Mouse (Mus musculus) stomach, embryonic 14.5 days (tissue): ENCODE data around the gene Melk. TPM values are rescaled to one million over a fixed set of nuclear protein-coding genes. Genes with fewer than 3 reads are reported as not detected.

Experiments used
- ATAC-seq: fragments of 200-750 bp; cut with Nextera tagmentation; 2 replicates; pipeline ENCODE4 v1.8.0; 2017; ENCODE audit warnings: low read depth, moderate TSS enrichment; ENCODE audit not compliant: insufficient number of reproducible peaks, insufficient read depth, low FRiP score
- H3K27ac ChIP-seq: fragments of 300-500 bp; sonication (generic); 2 replicates; pipeline ENCODE4 v1.5.1; 2014; ENCODE audit warnings: mild to moderate bottlenecking, low read length, moderate library complexity, mixed read lengths
- H3K27me3 ChIP-seq: fragments of 300-500 bp; sonication (generic); 2 replicates; pipeline ENCODE4 v1.6.1; 2014; ENCODE audit warnings: low read length, control low read depth, mixed read lengths; ENCODE audit not compliant: control insufficient read depth, insufficient read depth
- H3K36me3 ChIP-seq: fragments of 300-500 bp; sonication (generic); 2 replicates; pipeline ENCODE4 v1.6.1; 2014; ENCODE audit warnings: mild to moderate bottlenecking, control low read depth, low read length, moderate library complexity, mixed read lengths; ENCODE audit not compliant: control insufficient read depth, insufficient read depth
- H3K4me1 ChIP-seq: fragments of 300-500 bp; sonication (generic); 2 replicates; pipeline ENCODE4 v1.6.1; 2014; ENCODE audit warnings: low read length, control low read depth, mixed read lengths; ENCODE audit not compliant: control insufficient read depth, insufficient read depth
- H3K4me2 ChIP-seq: fragments of 300-500 bp; sonication (generic); replicated peaks from 2 replicates; pipeline ENCODE4 v1.6.1; 2014; ENCODE audit warnings: low read depth, low read length, control low read depth
- H3K4me3 ChIP-seq: fragments of 300-500 bp; sonication (generic); 2 replicates; pipeline ENCODE4 v1.5.1; 2014; ENCODE audit warnings: low read depth, low read length, control low read depth
- H3K9ac ChIP-seq: fragments of 300-500 bp; sonication (generic); replicated peaks from 2 replicates; pipeline ENCODE4 v1.6.1; 2014; ENCODE audit warnings: low read depth, mild to moderate bottlenecking, control low read depth, low read length, moderate library complexity, mixed read lengths
- H3K9me3 ChIP-seq: fragments of 300-500 bp; sonication (generic); 2 replicates; pipeline ENCODE4 v1.6.1; 2016; ENCODE audit warnings: low read depth, low read length, control low read depth; ENCODE audit not compliant: control insufficient read depth
- WGBS: fragments of 180-500 bp; shearing (Covaris S2); extraction: QIAGEN DNeasy Blood & Tissue Kit; methylation state at CpG from one replicate; pipeline ENCODE4 v1.1.7; 2014; 5-methylcytosine and 5-hydroxymethylcytosine counted together
- polyA plus RNA-seq: library from polyadenylated mRNA; unstranded; fragments of >200 nt; fragmentation: Nextera tagmentation; extraction: Ambion mirVana; gene quantifications from 2 replicates; pipeline ENCODE4 v1.2.1, GENCODE M21; 2014

The Melk gene
- polyA plus RNA-seq, 1 experiment from 2014 or later: 38.8 TPM

GRCm38 (mm10) chr4:44392231-44393216 is 91.8 kb downstream of the Melk start:
- H3K27ac ChIP-seq: no peak overlapping the region
- no peaks in the 10 kb centered on the region for H3K36me3 ChIP-seq
- H3K4me2 ChIP-seq: no peak overlapping the region
- WGBS: 73% methylated on average over 36 of the region's 37 CpGs
- ATAC-seq: no peak
- H3K4me3 ChIP-seq: no peak overlapping the region
- no peak overlapping the region for H3K9ac ChIP-seq
- H3K9me3 ChIP-seq: no peaks in the 10 kb centered on the region
- H3K4me1 ChIP-seq: no peaks in the 10 kb centered on the region
- no peaks in the 10 kb centered on the region for H3K27me3 ChIP-seq

- H3K4me1 ChIP-seq: no peaks in the 10 kb centered on the region
- H3K27me3 ChIP-seq: no peaks in the 10 kb centered on the region
- H3K9ac ChIP-seq: no peak overlapping the region
- no peak overlapping the region for H3K27ac ChIP-seq
- 8% methylated on average over 5 of the region's 5 CpGs for WGBS
- no peak for ATAC-seq
- H3K4me3 ChIP-seq: no peak overlapping the region
- no peaks in the 10 kb centered on the region for H3K9me3 ChIP-seq
- no peaks in the 10 kb centered on the region for H3K36me3 ChIP-seq
- H3K4me2 ChIP-seq: no peak overlapping the region
These were observed 101.9 kb downstream of the Melk start for GRCm38 (mm10) chr4:44402607-44403006.

GRCm38 (mm10) chr4:44404487-44404886 is 103.8 kb downstream of the Melk start:
- Histone ChIP-seq H3K36me3 (no peaks in the 10 kb centered on the region), H3K4me1 (no peaks in the 10 kb centered on the region), H3K4me2 (no peak overlapping the region), H3K9me3 (no peaks in the 10 kb centered on the region), H3K4me3 (no peak overlapping the region), H3K27ac (no peak overlapping the region), H3K9ac (no peak overlapping the region), H3K27me3 (no peaks in the 10 kb centered on the region)
- 69% methylated on average over 5 of the region's 5 CpGs for WGBS
- ATAC-seq: no peak

Other genes with a start within 250 kb of the Melk start
- 26.0 and 28.9 TPM in 2 replicates for gene Gne, start 216.7 kb upstream of the Melk start, polyA plus RNA-seq
- gene Rnf38, start 67.1 kb upstream of the Melk start, polyA plus RNA-seq: 37.0 and 40.4 TPM in 2 replicates